8 mouse cellular contexts compared by ENCODE assay signal in the genomic region with DNA sequence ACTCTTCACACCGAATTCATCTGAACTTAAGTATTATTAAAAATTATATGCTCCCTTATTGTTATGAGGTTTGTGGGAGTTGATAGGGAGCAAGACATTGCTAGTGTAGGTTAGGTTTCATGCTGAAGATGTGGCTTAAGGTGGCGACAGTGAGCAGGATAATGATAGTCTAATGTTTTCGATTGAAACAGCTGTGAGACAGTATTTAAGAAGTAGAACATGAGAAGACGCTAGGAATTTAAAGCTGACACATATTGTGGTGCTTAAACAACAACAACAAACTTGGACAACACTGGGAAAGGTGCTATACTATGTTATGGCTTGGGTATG. TPM values are rescaled to one million over a fixed set of nuclear protein-coding genes. Genes with fewer than 3 reads are reported as not detected.
A peak's percentile ranks its signal among the peaks of the same experiment; 100 is the strongest.
DNase-seq lines count a peak whose midpoint lies in the region; ATAC-seq and TF ChIP-seq lines count a peak whose summit lies in the region.

No protein-coding gene starts in this region.

- no peaks in the 10 kb centered on the region for H3K27me3 ChIP-seq in testis, adult 2 months (ENCODE audit: control insufficient read depth, insufficient read depth, low read length)
- H3K27me3 ChIP-seq in embryonic facial prominence, embryonic 12.5 days: no peaks in the 10 kb centered on the region
- no peaks in the 10 kb centered on the region for H3K27me3 ChIP-seq in limb, embryonic 10.5 days (ENCODE audit: low read depth, poor library complexity, severe bottlenecking)
- no peaks in the 10 kb centered on the region for H3K27me3 ChIP-seq in stomach, embryonic 14.5 days (ENCODE audit: control insufficient read depth, insufficient read depth, low read length)

- TF ChIP-seq POLR2A in testis, adult 2 months (IDR thresholded peaks at IDR 0.05; ENCODE audit: control insufficient read depth, low read depth, low read length): no peak

- H3K4me3 ChIP-seq in testis, adult 2 months (ENCODE audit: control insufficient read depth, low read depth, low read length): peak overlapping the region; percentile 88; the same call in 1 of the 2 replicates
- H3K4me3 ChIP-seq in embryonic facial prominence, embryonic 12.5 days: peak overlapping the region; percentile 75
- peak overlapping the region; percentile 70 for H3K4me3 ChIP-seq in limb, embryonic 10.5 days
- peak overlapping the region; percentile 92 for H3K4me3 ChIP-seq in stomach, embryonic 14.5 days (ENCODE audit: low read depth, low read length)

- peak overlapping the region; percentile 36 for H3K9ac ChIP-seq in embryonic facial prominence, embryonic 12.5 days
- H3K9ac ChIP-seq in stomach, embryonic 14.5 days (replicated peaks; ENCODE audit: low read depth, low read length): peak overlapping the region; percentile 21; the same call in 1 of the 2 replicates

- peaks cover 1% of the 10 kb centered on the region for H3K36me3 ChIP-seq in testis, adult 2 months (ENCODE audit: control insufficient read depth, insufficient read depth, low read length)
- peaks cover 12% of the 10 kb centered on the region for H3K36me3 ChIP-seq in embryonic facial prominence, embryonic 12.5 days
- peaks cover 31% of the 10 kb centered on the region for H3K36me3 ChIP-seq in limb, embryonic 10.5 days
- peaks cover 14% of the 10 kb centered on the region for H3K36me3 ChIP-seq in stomach, embryonic 14.5 days (ENCODE audit: control insufficient read depth, insufficient read depth, low read length)

- H3K4me2 ChIP-seq in embryonic facial prominence, embryonic 12.5 days (replicated peaks): peak overlapping the region; percentile 76
- H3K4me2 ChIP-seq in stomach, embryonic 14.5 days (replicated peaks; ENCODE audit: low read depth, low read length): peak overlapping the region; percentile 65

- no peak for TF ChIP-seq CTCF in testis, adult 2 months (IDR thresholded peaks at IDR 0.05; ENCODE audit: control insufficient read depth, insufficient read depth, insufficient replicate concordance, low read depth, low read length)

- ATAC-seq in embryonic facial prominence, embryonic 12.5 days (ENCODE audit: insufficient number of reproducible peaks, insufficient read depth, low FRiP score, low TSS enrichment): no peak
- ATAC-seq in stomach, embryonic 14.5 days (ENCODE audit: insufficient number of reproducible peaks, insufficient read depth, low FRiP score, low read depth): no peak

- no peaks in the 10 kb centered on the region for H3K9me3 ChIP-seq in embryonic facial prominence, embryonic 12.5 days
- H3K9me3 ChIP-seq in limb, embryonic 10.5 days (replicated peaks): no peaks in the 10 kb centered on the region
- H3K9me3 ChIP-seq in stomach, embryonic 14.5 days (ENCODE audit: control insufficient read depth, low read depth, low read length): no peaks in the 10 kb centered on the region

- H3K27ac ChIP-seq in testis, adult 2 months (ENCODE audit: control insufficient read depth, insufficient read depth, low read depth, low read length): no peak overlapping the region
- no peak overlapping the region for H3K27ac ChIP-seq in embryonic facial prominence, embryonic 12.5 days
- H3K27ac ChIP-seq in limb, embryonic 10.5 days: peak overlapping the region; percentile 94
- peak overlapping the region; percentile 36; the same call in 1 of the 2 replicates for H3K27ac ChIP-seq in stomach, embryonic 14.5 days (ENCODE audit: low read length)

- no peak for DNase-seq in testis, postnatal 10 days (ENCODE audit: low spot score)
- DNase-seq in limb, embryonic 10.5 days (ENCODE audit: low spot score): no peak
- DNase-seq in frontal cortex, postnatal 10 days (ENCODE audit: low spot score in 2 of 2): no peak
- DNase-seq in retina, postnatal 1 day: no peak
- DNase-seq in left cerebral cortex, adult 11 months (ENCODE audit: low spot score): no peak

- H3K4me1 ChIP-seq in testis, adult 2 months (ENCODE audit: control insufficient read depth, insufficient read depth, low read length): no peaks in the 10 kb centered on the region; the same call in 1 of the 2 replicates
- peaks cover 16% of the 10 kb centered on the region for H3K4me1 ChIP-seq in embryonic facial prominence, embryonic 12.5 days
- H3K4me1 ChIP-seq in limb, embryonic 10.5 days: peaks cover 13% of the 10 kb centered on the region
- peaks cover 9% of the 10 kb centered on the region; the same call in 1 of the 2 replicates for H3K4me1 ChIP-seq in stomach, embryonic 14.5 days (ENCODE audit: control insufficient read depth, insufficient read depth, low read length)

- WGBS in embryonic facial prominence, embryonic 12.5 days: 3% methylated on average over 4 of the region's 4 CpGs
- WGBS in limb, embryonic 10.5 days: 11% methylated on average over 4 of the region's 4 CpGs
- WGBS in stomach, embryonic 14.5 days: 5% methylated on average over 4 of the region's 4 CpGs

RNA-seq across cellular contexts. Expression of a gene that starts 0.7 kb away (rescaled TPM):
- 28.0 and 30.4 TPM in 2 replicates for polyA plus RNA-seq in testis, adult 2 months (2012; rRNA removed)
- 147 and 157 TPM in 2 replicates for polyA plus RNA-seq in embryonic facial prominence, embryonic 12.5 days (2016; fragmentation: Nextera tagmentation; extraction: Ambion mirVana)
- 151 and 167 TPM in 2 replicates for polyA plus RNA-seq in limb, embryonic 10.5 days (2016; fragmentation: Nextera tagmentation; extraction: Ambion mirVana)
- polyA plus RNA-seq in stomach, embryonic 14.5 days (2014; fragmentation: Nextera tagmentation; extraction: Ambion mirVana): 119 and 143 TPM in 2 replicates

RNA-seq across cellular contexts. Expression of a gene that starts 0.8 kb away (rescaled TPM):
- 3.8 and 4.7 TPM in 2 replicates for polyA plus RNA-seq in testis, adult 2 months (2012; rRNA removed)
- polyA plus RNA-seq in embryonic facial prominence, embryonic 12.5 days (2016; fragmentation: Nextera tagmentation; extraction: Ambion mirVana): 56.4 and 57.4 TPM in 2 replicates
- polyA plus RNA-seq in limb, embryonic 10.5 days (2016; fragmentation: Nextera tagmentation; extraction: Ambion mirVana): 60.3 and 62.8 TPM in 2 replicates
- polyA plus RNA-seq in stomach, embryonic 14.5 days (2014; fragmentation: Nextera tagmentation; extraction: Ambion mirVana): 56.1 and 59.5 TPM in 2 replicates

RNA-seq across cellular contexts. Expression of a gene that starts 50.1 kb away (rescaled TPM):
- polyA plus RNA-seq in testis, adult 2 months (2012; rRNA removed): 28.2 and 36.5 TPM in 2 replicates
- 15.4 and 18.1 TPM in 2 replicates for polyA plus RNA-seq in embryonic facial prominence, embryonic 12.5 days (2016; fragmentation: Nextera tagmentation; extraction: Ambion mirVana)
- polyA plus RNA-seq in limb, embryonic 10.5 days (2016; fragmentation: Nextera tagmentation; extraction: Ambion mirVana): 14.9 and 15.5 TPM in 2 replicates
- polyA plus RNA-seq in stomach, embryonic 14.5 days (2014; fragmentation: Nextera tagmentation; extraction: Ambion mirVana): 20.1 and 23.0 TPM in 2 replicates

Comparison
In these comparisons a context has a peak if more than half of its experiments do, and no peak if none do; other contexts are left out.
1. H3K27ac ChIP-seq: peak in limb, embryonic 10.5 days (single experiment) and stomach, embryonic 14.5 days (single experiment); none in testis, adult 2 months (single experiment) and embryonic facial prominence, embryonic 12.5 days (single experiment).
2. RNA of a gene that starts 0.8 kb away (polyA plus RNA-seq): 60.3 to 62.8 TPM in limb, embryonic 10.5 days, 56.4 to 57.4 TPM in embryonic facial prominence, embryonic 12.5 days and 56.1 to 59.5 TPM in stomach, embryonic 14.5 days; 3.8 to 4.7 TPM in testis, adult 2 months; every median in the first group is over 10 times any median in the second.
3. Peak in every context shown above with its lines, with median percentiles within 50 percentile points of each other: H3K4me3 ChIP-seq.